In genomic region chr5:96558049-96558804, GRCm38 (mm10) we compare ENCODE assay signal across 17 mouse cellular contexts.
A peak's percentile ranks its signal among the peaks of the same experiment; 100 is the strongest.
DNase-seq lines count a peak whose midpoint lies in the region; ATAC-seq and TF ChIP-seq lines count a peak whose summit lies in the region.
"Had no signal": no experiment of that assay in that cellular context is flagged by ENCODE, and none has a peak within 500 bp of the region (broad histone marks: within the 10 kb centered on the region; RNA-seq: fewer than 3 reads in every experiment).

No protein-coding gene starts in this region.

- 24% methylated on average over 8 of the region's 8 CpGs for WGBS in hindbrain, embryonic 15.5 days
- 15% methylated on average over 8 of the region's 8 CpGs for WGBS in hindbrain, embryonic 14.5 days
- 42% methylated on average over 8 of the region's 8 CpGs for WGBS in heart, embryonic 15.5 days

- H3K4me3 ChIP-seq in gastrocnemius, adult 2 months = no peak overlapping the region
- H3K4me3 ChIP-seq in hindbrain, embryonic 15.5 days = no peak overlapping the region
- H3K4me3 ChIP-seq in hindbrain, embryonic 14.5 days (replicated peaks; ENCODE audit: low read length) = no peak overlapping the region
- no peak overlapping the region for H3K4me3 ChIP-seq in ES-Bruce4 (ENCODE audit: low read depth, low read length)
- no peak overlapping the region for H3K4me3 ChIP-seq in heart, embryonic 15.5 days
- H3K4me3 ChIP-seq in layer of hippocampus, adult 2 months = no peak overlapping the region
- H3K4me3 ChIP-seq: embryonic facial prominence, embryonic 13.5 days; limb, embryonic 10.5 days; liver, embryonic 12.5 days had no signal

- 0 out of 2 replicates have a peak, but pooled peaks have one; percentile 19 for ATAC-seq in hindbrain, embryonic 15.5 days (ENCODE audit: low FRiP score, low read depth)
- ATAC-seq in hindbrain, embryonic 14.5 days (ENCODE audit: low FRiP score) = no peak
- peak; percentile 50; the same call in 1 of the 2 replicates for ATAC-seq in heart, embryonic 15.5 days (replicated peaks; ENCODE audit: insufficient number of reproducible peaks, insufficient read depth, low FRiP score, low read depth)
- ATAC-seq: intestine, postnatal 0 days; liver, embryonic 12.5 days had no signal

- H3K36me3 ChIP-seq in hindbrain, embryonic 15.5 days = no peaks in the 10 kb centered on the region
- no peaks in the 10 kb centered on the region for H3K36me3 ChIP-seq in hindbrain, embryonic 14.5 days (replicated peaks; ENCODE audit: control insufficient read depth, insufficient read depth)
- H3K36me3 ChIP-seq in ES-Bruce4 (ENCODE audit: control insufficient read depth, insufficient read depth, low read length, poor library complexity, severe bottlenecking) = no peaks in the 10 kb centered on the region
- H3K36me3 ChIP-seq in heart, embryonic 15.5 days = no peaks in the 10 kb centered on the region
- H3K36me3 ChIP-seq: liver, embryonic 12.5 days had no signal

- 0 out of 2 replicates have a peak, but pooled peaks cover 10% of the 10 kb centered on the region for H3K4me1 ChIP-seq in hindbrain, embryonic 15.5 days (replicated peaks)
- peaks cover 9% of the 10 kb centered on the region for H3K4me1 ChIP-seq in hindbrain, embryonic 14.5 days (replicated peaks; ENCODE audit: control insufficient read depth, insufficient read depth, low read length)
- H3K4me1 ChIP-seq in ES-Bruce4 (ENCODE audit: control insufficient read depth, insufficient read depth, low read length) = peaks cover 2% of the 10 kb centered on the region
- peaks cover 12% of the 10 kb centered on the region for H3K4me1 ChIP-seq in heart, embryonic 15.5 days (replicated peaks)
- H3K4me1 ChIP-seq: limb, embryonic 10.5 days; liver, embryonic 12.5 days had no signal

- H3K9ac ChIP-seq in hindbrain, embryonic 15.5 days = no peak overlapping the region
- no peak overlapping the region for H3K9ac ChIP-seq in hindbrain, embryonic 14.5 days
- no peak overlapping the region for H3K9ac ChIP-seq in ES-Bruce4 (ENCODE audit: low read depth, poor library complexity, severe bottlenecking)
- H3K9ac ChIP-seq in heart, embryonic 15.5 days = no peak overlapping the region
- H3K9ac ChIP-seq: embryonic facial prominence, embryonic 13.5 days; liver, embryonic 12.5 days had no signal

- intact Hi-C loops in gastrocnemius, adult 2 months (cut with DNase I) = no loop called here
- intact Hi-C loops in gastrocnemius, postnatal 14 days (cut with DNase I; ENCODE audit: low total_unique reads) = no loop called here

- no peak for TF ChIP-seq EP300 in ES-Bruce4 (IDR thresholded peaks at IDR 0.05; ENCODE audit: insufficient read depth, low read depth, low read length)

- H3K9me3 ChIP-seq in hindbrain, embryonic 15.5 days = no peaks in the 10 kb centered on the region
- no peaks in the 10 kb centered on the region for H3K9me3 ChIP-seq in hindbrain, embryonic 14.5 days (ENCODE audit: control insufficient read depth, low read length)
- no peaks in the 10 kb centered on the region for H3K9me3 ChIP-seq in ES-Bruce4 (replicated peaks; ENCODE audit: control insufficient read depth, insufficient read depth, low read length, poor library complexity, severe bottlenecking)
- no peaks in the 10 kb centered on the region for H3K9me3 ChIP-seq in heart, embryonic 15.5 days (replicated peaks)
- H3K9me3 ChIP-seq: embryonic facial prominence, embryonic 13.5 days; limb, embryonic 10.5 days; liver, embryonic 12.5 days had no signal

- no peak for TF ChIP-seq CTCF in gastrocnemius, adult 2 months (IDR thresholded peaks at IDR 0.05)
- no peak for TF ChIP-seq CTCF in ES-Bruce4 (IDR thresholded peaks at IDR 0.05; ENCODE audit: low read depth, low read length)
- TF ChIP-seq CTCF in layer of hippocampus, adult 2 months (conservative IDR thresholded peaks at IDR 0.05) = no peak

- no peak overlapping the region for H3K4me2 ChIP-seq in hindbrain, embryonic 15.5 days
- H3K4me2 ChIP-seq in hindbrain, embryonic 14.5 days (replicated peaks) = no peak overlapping the region
- peak overlapping the region; percentile 7; the same call in 1 of the 2 replicates for H3K4me2 ChIP-seq in heart, embryonic 15.5 days
- H3K4me2 ChIP-seq: embryonic facial prominence, embryonic 13.5 days; liver, embryonic 12.5 days had no signal

- peak overlapping the region; percentile 49; the same call in 1 of the 2 replicates for H3K27ac ChIP-seq in gastrocnemius, adult 2 months
- H3K27ac ChIP-seq in hindbrain, embryonic 15.5 days (replicated peaks) = 0 out of 2 replicates have a peak overlapping the region, but pooled peaks have one; percentile 6
- no peak overlapping the region for H3K27ac ChIP-seq in hindbrain, embryonic 14.5 days
- H3K27ac ChIP-seq in ES-Bruce4 (ENCODE audit: insufficient read depth, low read length) = peak overlapping the region; percentile 44; the same call in 1 of the 2 replicates
- peak overlapping the region; percentile 76 for H3K27ac ChIP-seq in heart, embryonic 15.5 days
- no peak overlapping the region for H3K27ac ChIP-seq in layer of hippocampus, adult 2 months
- H3K27ac ChIP-seq: embryonic facial prominence, embryonic 13.5 days; limb, embryonic 10.5 days; liver, embryonic 12.5 days had no signal

- H3K27me3 ChIP-seq in hindbrain, embryonic 15.5 days = no peaks in the 10 kb centered on the region
- no peaks in the 10 kb centered on the region for H3K27me3 ChIP-seq in hindbrain, embryonic 14.5 days (ENCODE audit: control insufficient read depth, insufficient read depth, low read length)
- no peaks in the 10 kb centered on the region for H3K27me3 ChIP-seq in ES-Bruce4 (ENCODE audit: control insufficient read depth, insufficient read depth, low read length, poor library complexity, severe bottlenecking)
- no peaks in the 10 kb centered on the region for H3K27me3 ChIP-seq in heart, embryonic 15.5 days
- H3K27me3 ChIP-seq: embryonic facial prominence, embryonic 13.5 days; liver, embryonic 12.5 days had no signal

- DNase-seq in gastrocnemius, adult 2 months = no peak
- DNase-seq in gastrocnemius, postnatal 14 days = no peak
- DNase-seq in hindbrain, embryonic 14.5 days (ENCODE audit: low spot score) = no peak
- DNase-seq in ovary, postnatal 14 days (ENCODE audit: low spot score) = no peak
- DNase-seq in layer of hippocampus, adult 2 months (ENCODE audit: low spot score in 2 of 2) = no peak
- DNase-seq: adrenal gland, adult 8-10 months; cerebellum, adult 2 months; lung, postnatal 14 days; right cerebral cortex, postnatal 4 days; thymus, adult 18-20 months had no signal

- TF ChIP-seq POLR2A in ES-Bruce4 (IDR thresholded peaks at IDR 0.05; ENCODE audit: insufficient read depth, low read length) = no peak

Comparison
In these comparisons a context has a peak if more than half of its experiments do, and no peak if none do; other contexts are left out.
1. H3K27ac ChIP-seq: peak in gastrocnemius, adult 2 months (single experiment), hindbrain, embryonic 15.5 days (single experiment), ES-Bruce4 (single experiment) and heart, embryonic 15.5 days (single experiment); none in hindbrain, embryonic 14.5 days (single experiment) and layer of hippocampus, adult 2 months (single experiment).